Mouse (Mus musculus) adrenal gland, postnatal 0 days (tissue): ENCODE data around the gene Col1a2. TPM values are rescaled to one million over a fixed set of nuclear protein-coding genes. Genes with fewer than 3 reads are reported as not detected.

Experiments
- polyA plus RNA-seq: library from polyadenylated mRNA; unstranded; fragments of >200 nt; fragmentation: Nextera tagmentation; extraction: Ambion mirVana; gene quantifications from 2 replicates; pipeline ENCODE4 v1.2.1, GENCODE M21; 2015

Gene Col1a2
- 425 and 541 TPM in 2 replicates for polyA plus RNA-seq

DNA sequence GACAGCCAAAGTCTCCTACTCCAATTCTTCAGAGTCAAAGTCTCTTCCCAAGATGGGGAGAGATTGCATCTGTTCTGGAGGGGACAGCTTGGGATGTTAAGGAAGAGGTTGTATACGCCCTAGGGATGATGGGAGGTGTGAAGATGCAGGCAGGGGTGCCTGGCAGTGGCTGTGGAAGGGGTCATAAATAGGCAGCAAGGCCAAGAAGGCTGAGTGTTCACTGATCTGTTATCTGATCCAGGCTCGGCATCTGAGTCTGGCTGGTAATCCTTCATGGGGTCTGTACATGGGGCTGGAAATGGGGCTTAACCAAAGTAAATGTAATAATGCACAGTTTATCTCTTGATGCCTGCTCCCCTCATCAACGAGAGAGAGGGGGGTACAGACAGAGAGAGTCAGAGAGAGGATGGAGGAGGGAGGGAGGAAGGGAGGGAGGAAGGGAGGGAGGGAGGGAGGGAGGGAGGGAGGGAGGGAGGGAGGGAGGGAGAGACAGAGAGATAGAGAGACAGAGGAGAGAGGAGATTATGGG is at the start of gene Col1a2:
Col1a2 (plus strand) TSS at position 212 of the 529 bp plus-strand sequence.

Other genes with a start within 250 kb of the Col1a2 start
- 23.5 and 28.0 TPM in 2 replicates for gene Casd1, start 96.0 kb downstream of the Col1a2 start, polyA plus RNA-seq
- gene Sgce, start 242.4 kb downstream of the Col1a2 start, polyA plus RNA-seq, result 107 and 118 TPM in 2 replicates
- 9.9 and 22.5 TPM in 2 replicates for gene Peg10, start 242.5 kb downstream of the Col1a2 start, polyA plus RNA-seq